In the genomic region with DNA sequence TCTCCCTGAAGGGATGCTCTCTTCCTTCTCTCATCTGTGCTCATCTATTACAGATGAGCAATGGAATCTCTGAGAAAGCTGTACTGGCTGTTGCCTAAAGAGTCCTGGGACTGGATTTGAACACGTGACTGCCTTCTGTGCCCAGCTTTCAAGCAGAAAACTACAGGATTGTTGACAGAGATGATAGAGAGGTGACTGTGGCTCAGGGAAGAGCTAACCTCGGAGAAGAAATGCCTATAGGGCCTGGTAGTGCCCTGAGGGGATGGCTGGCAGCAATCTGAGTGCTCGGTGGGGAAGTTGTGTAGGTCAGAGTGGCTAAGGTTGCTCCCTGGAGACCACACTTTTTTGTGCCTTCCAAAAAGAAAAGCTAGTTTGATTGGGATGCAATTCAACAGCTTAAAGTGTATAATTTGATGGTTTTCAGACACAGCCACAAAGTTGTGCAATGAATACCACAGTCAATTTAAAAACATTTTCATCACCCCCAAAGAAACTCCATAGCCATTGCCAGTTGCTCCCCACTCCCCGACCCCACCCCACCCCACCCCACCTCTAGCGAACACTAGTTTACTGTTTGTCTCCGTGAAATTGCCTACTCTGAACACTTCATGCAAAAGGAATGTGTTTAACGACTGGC, we compare ENCODE assay signal across 10 mouse cellular contexts.
"Had no signal": no experiment of that assay in that cellular context is flagged by ENCODE, and none has a peak within 500 bp of the region (broad histone marks: within the 10 kb centered on the region; RNA-seq: fewer than 3 reads in every experiment).

No protein-coding gene starts in this region.

- H3K36me3 ChIP-seq: kidney, embryonic 15.5 days; limb, embryonic 10.5 days; liver, embryonic 15.5 days; midbrain, embryonic 13.5 days; neural tube, embryonic 15.5 days had no signal

- H3K4me3 ChIP-seq: kidney, embryonic 15.5 days; limb, embryonic 10.5 days; liver, embryonic 15.5 days; midbrain, embryonic 13.5 days; neural tube, embryonic 15.5 days had no signal

- H3K27ac ChIP-seq: kidney, embryonic 15.5 days; limb, embryonic 10.5 days; liver, embryonic 15.5 days; midbrain, embryonic 13.5 days; neural tube, embryonic 15.5 days had no signal

- H3K27me3 ChIP-seq: kidney, embryonic 15.5 days had no signal

- DNase-seq: kidney, postnatal 14 days; lung, embryonic 14.5 days; spleen, adult 18-20 months; thymus, adult 18-20 months; thymus, postnatal 14 days had no signal

- ATAC-seq: midbrain, embryonic 13.5 days had no signal
